Mouse (Mus musculus): ENCODE data around the gene Lrig1.

GRCm38 (mm10) chr6:94700612-94701011 is 654 bp upstream of the Lrig1 start:
- no peak for TF ChIP-seq CTCF (IDR thresholded peaks at IDR 0.05; ENCODE audit: low read depth)
- TF ChIP-seq EP300 (optimal IDR thresholded peaks at IDR 0.05) = no peak
